Mouse (Mus musculus) gonadal fat pad, adult 2 months (tissue): ENCODE data around the gene A830018L16Rik. TPM values are rescaled to one million over a fixed set of nuclear protein-coding genes. Genes with fewer than 3 reads are reported as not detected.
"Not testable (repeated sequence)": the region's sequence is repeated elsewhere in the genome, so short reads cannot be mapped to it uniquely, and the experiment has no call there.

Experiments used
- DNase-seq: peaks from one replicate; pipeline ENCODE4 v3.0.0-alpha.2; 2012; ENCODE audit warnings: low read depth
- polyA plus RNA-seq: library from polyadenylated mRNA; depleted of rRNA; stranded (reverse); fragments of >200 nt; gene quantifications from 2 replicates; pipeline ENCODE4 v1.2.3, GENCODE M21; 2012; rRNA removed

The A830018L16Rik gene
- polyA plus RNA-seq, result 1.2 and 1.7 TPM in 2 replicates

- DNase-seq, result no peak
Observed at GRCm38 (mm10) chr1:11413894-11414556, at the start of gene A830018L16Rik. Gene A830018L16Rik (plus strand): TSS chr1:11414105.

GRCm38 (mm10) chr1:11385846-11386245 lies 28.1 kb upstream of the A830018L16Rik start:
- no peak for DNase-seq

- no peak for DNase-seq
Observed at GRCm38 (mm10) chr1:11395408-11395807, 18.5 kb upstream of the A830018L16Rik start.

GRCm38 (mm10) chr1:11395996-11396736 lies 17.7 kb upstream of the A830018L16Rik start:
- no peak for DNase-seq

GRCm38 (mm10) chr1:11401159-11401558 lies 12.7 kb upstream of the A830018L16Rik start:
- no peak for DNase-seq

- no peak for DNase-seq
Observed at GRCm38 (mm10) chr1:11405527-11405926, 8.4 kb upstream of the A830018L16Rik start.

GRCm38 (mm10) chr1:11406026-11406425 lies 7.9 kb upstream of the A830018L16Rik start:
- no peak for DNase-seq

GRCm38 (mm10) chr1:11414560-11414959 lies 655 bp downstream of the A830018L16Rik start:
- no peak for DNase-seq

GRCm38 (mm10) chr1:11427310-11427709 lies 13.4 kb downstream of the A830018L16Rik start:
- no peak for DNase-seq

GRCm38 (mm10) chr1:11458353-11458752 lies 44.4 kb downstream of the A830018L16Rik start:
- no peak for DNase-seq

- DNase-seq, result no peak
Observed at GRCm38 (mm10) chr1:11466325-11466724, 52.4 kb downstream of the A830018L16Rik start.

GRCm38 (mm10) chr1:11467065-11467643 lies 53.2 kb downstream of the A830018L16Rik start:
- no peak for DNase-seq

GRCm38 (mm10) chr1:11492936-11493335 lies 79.0 kb downstream of the A830018L16Rik start:
- DNase-seq, result no peak

GRCm38 (mm10) chr1:11501556-11501955 lies 87.7 kb downstream of the A830018L16Rik start:
- DNase-seq, result no peak

- DNase-seq, result not testable (repeated sequence)
Observed at GRCm38 (mm10) chr1:11549810-11550209, 135.9 kb downstream of the A830018L16Rik start.

- DNase-seq, result no peak
Observed at GRCm38 (mm10) chr1:11565309-11565708, 151.4 kb downstream of the A830018L16Rik start.

GRCm38 (mm10) chr1:11566730-11567129 lies 152.8 kb downstream of the A830018L16Rik start:
- no peak for DNase-seq

- no peak for DNase-seq
Observed at GRCm38 (mm10) chr1:11567300-11567885, 153.5 kb downstream of the A830018L16Rik start.

GRCm38 (mm10) chr1:11570274-11570673 lies 156.4 kb downstream of the A830018L16Rik start:
- no peak for DNase-seq

GRCm38 (mm10) chr1:11573462-11573861 lies 159.6 kb downstream of the A830018L16Rik start:
- DNase-seq, result no peak

- DNase-seq, result no peak
Observed at GRCm38 (mm10) chr1:11580026-11580425, 166.1 kb downstream of the A830018L16Rik start.

GRCm38 (mm10) chr1:11588305-11588704 lies 174.4 kb downstream of the A830018L16Rik start:
- no peak for DNase-seq
